Mouse (Mus musculus): Measurements from ENCODE around the gene Dusp1. TPM values are rescaled to one million over a fixed set of nuclear protein-coding genes. Genes with fewer than 3 reads are reported as not detected.
A peak's percentile ranks its signal among the peaks of the same experiment; 100 is the strongest.

The Dusp1 gene
- polyA plus RNA-seq, 1 experiment from 2014 or later, result 35.7 TPM

GRCm38 (mm10) chr17:26537722-26538471, 24.0 kb downstream of the Dusp1 start:
- peaks cover 11% of the 10 kb centered on the region for H3K4me1 ChIP-seq (ENCODE audit: control insufficient read depth, insufficient read depth, low read length)
- no peaks in the 10 kb centered on the region for H3K9me3 ChIP-seq (replicated peaks; ENCODE audit: control insufficient read depth, low read length)
- H3K4me3 ChIP-seq (ENCODE audit: low read length), result no peak overlapping the region
- H3K9ac ChIP-seq (ENCODE audit: low read length), result no peak overlapping the region
- H3K36me3 ChIP-seq (ENCODE audit: control insufficient read depth, insufficient read depth), result no peaks in the 10 kb centered on the region
- ATAC-seq (replicated peaks; ENCODE audit: extremely low read depth, insufficient read depth, low FRiP score), result no peak; the same call in 1 of the 2 replicates
- H3K4me2 ChIP-seq (ENCODE audit: low read depth, low read length), result no peak overlapping the region
- no peaks in the 10 kb centered on the region for H3K27me3 ChIP-seq (ENCODE audit: control insufficient read depth, insufficient read depth, low read length)
- no peak overlapping the region; the same call in 1 of the 2 replicates for H3K27ac ChIP-seq (ENCODE audit: low read length)
- WGBS, result 35% methylated on average over 6 of the region's 6 CpGs

GRCm38 (mm10) chr17:26535251-26536136, 26.4 kb downstream of the Dusp1 start:
- H3K36me3 ChIP-seq (ENCODE audit: control insufficient read depth, insufficient read depth), result no peaks in the 10 kb centered on the region
- no peaks in the 10 kb centered on the region for H3K9me3 ChIP-seq (replicated peaks; ENCODE audit: control insufficient read depth, low read length)
- H3K4me3 ChIP-seq (ENCODE audit: low read length), result no peak overlapping the region
- peaks cover 21% of the 10 kb centered on the region for H3K4me1 ChIP-seq (ENCODE audit: control insufficient read depth, insufficient read depth, low read length)
- H3K27ac ChIP-seq (ENCODE audit: low read length), result peak overlapping the region; percentile 39
- no peak for ATAC-seq (replicated peaks; ENCODE audit: extremely low read depth, insufficient read depth, low FRiP score)
- no peak overlapping the region for H3K4me2 ChIP-seq (ENCODE audit: low read depth, low read length)
- WGBS, result 48% methylated on average over 7 of the region's 7 CpGs
- no peaks in the 10 kb centered on the region for H3K27me3 ChIP-seq (ENCODE audit: control insufficient read depth, insufficient read depth, low read length)
- H3K9ac ChIP-seq (ENCODE audit: low read length), result no peak overlapping the region

- peaks cover 29% of the 10 kb centered on the region for H3K4me1 ChIP-seq (ENCODE audit: control insufficient read depth, insufficient read depth, low read length)
- no peak for ATAC-seq (replicated peaks; ENCODE audit: extremely low read depth, insufficient read depth, low FRiP score)
- H3K27ac ChIP-seq (ENCODE audit: low read length), result no peak overlapping the region
- 86% methylated on average over 5 of the region's 5 CpGs for WGBS
- no peaks in the 10 kb centered on the region for H3K9me3 ChIP-seq (replicated peaks; ENCODE audit: control insufficient read depth, low read length)
- H3K36me3 ChIP-seq (ENCODE audit: control insufficient read depth, insufficient read depth), result no peaks in the 10 kb centered on the region
- no peaks in the 10 kb centered on the region for H3K27me3 ChIP-seq (ENCODE audit: control insufficient read depth, insufficient read depth, low read length)
- H3K4me3 ChIP-seq (ENCODE audit: low read length), result no peak overlapping the region
- no peak overlapping the region for H3K9ac ChIP-seq (ENCODE audit: low read length)
- no peak overlapping the region for H3K4me2 ChIP-seq (ENCODE audit: low read depth, low read length)
Observed at GRCm38 (mm10) chr17:26534695-26535094, 27.2 kb downstream of the Dusp1 start.

- Histone ChIP-seq H3K9me3 (replicated peaks; ENCODE audit: control insufficient read depth, low read length) (no peaks in the 10 kb centered on the region), H3K4me2 (ENCODE audit: low read depth, low read length) (no peak overlapping the region), H3K9ac (ENCODE audit: low read length) (no peak overlapping the region), H3K27ac (ENCODE audit: low read length) (no peak overlapping the region), H3K4me3 (ENCODE audit: low read length) (no peak overlapping the region), H3K4me1 (ENCODE audit: control insufficient read depth, insufficient read depth, low read length) (peaks cover 36% of the 10 kb centered on the region), H3K36me3 (ENCODE audit: control insufficient read depth, insufficient read depth) (no peaks in the 10 kb centered on the region), H3K27me3 (ENCODE audit: control insufficient read depth, insufficient read depth, low read length) (no peaks in the 10 kb centered on the region)
- WGBS, result 69% methylated on average over 5 of the region's 5 CpGs
- no peak for ATAC-seq (replicated peaks; ENCODE audit: extremely low read depth, insufficient read depth, low FRiP score)
Observed at GRCm38 (mm10) chr17:26533871-26534372, 28.0 kb downstream of the Dusp1 start.

GRCm38 (mm10) chr17:26532476-26533045, 29.4 kb downstream of the Dusp1 start:
- WGBS, result 58% methylated on average over 4 of the region's 4 CpGs
- H3K4me2 ChIP-seq (ENCODE audit: low read depth, low read length), result no peak overlapping the region
- no peaks in the 10 kb centered on the region for H3K27me3 ChIP-seq (ENCODE audit: control insufficient read depth, insufficient read depth, low read length)
- H3K9me3 ChIP-seq (replicated peaks; ENCODE audit: control insufficient read depth, low read length), result no peaks in the 10 kb centered on the region
- no peaks in the 10 kb centered on the region for H3K36me3 ChIP-seq (ENCODE audit: control insufficient read depth, insufficient read depth)
- no peak for ATAC-seq (replicated peaks; ENCODE audit: extremely low read depth, insufficient read depth, low FRiP score)
- no peak overlapping the region for H3K4me3 ChIP-seq (ENCODE audit: low read length)
- peaks cover 37% of the 10 kb centered on the region for H3K4me1 ChIP-seq (ENCODE audit: control insufficient read depth, insufficient read depth, low read length)
- H3K9ac ChIP-seq (ENCODE audit: low read length), result no peak overlapping the region
- H3K27ac ChIP-seq (ENCODE audit: low read length), result no peak overlapping the region

- Histone ChIP-seq H3K9ac (ENCODE audit: low read length) (no peak overlapping the region), H3K4me1 (ENCODE audit: control insufficient read depth, insufficient read depth, low read length) (peaks cover 37% of the 10 kb centered on the region), H3K4me3 (ENCODE audit: low read length) (no peak overlapping the region), H3K4me2 (ENCODE audit: low read depth, low read length) (no peak overlapping the region), H3K36me3 (ENCODE audit: control insufficient read depth, insufficient read depth) (no peaks in the 10 kb centered on the region), H3K27me3 (ENCODE audit: control insufficient read depth, insufficient read depth, low read length) (no peaks in the 10 kb centered on the region), H3K27ac (ENCODE audit: low read length) (peak overlapping the region; percentile 47), H3K9me3 (replicated peaks; ENCODE audit: control insufficient read depth, low read length) (no peaks in the 10 kb centered on the region)
- ATAC-seq (replicated peaks; ENCODE audit: extremely low read depth, insufficient read depth, low FRiP score), result no peak
- 82% methylated on average over 7 of the region's 7 CpGs for WGBS
Observed at GRCm38 (mm10) chr17:26531395-26532027, 30.4 kb downstream of the Dusp1 start.

GRCm38 (mm10) chr17:26530590-26531081, 31.3 kb downstream of the Dusp1 start:
- Histone ChIP-seq H3K27me3 (ENCODE audit: control insufficient read depth, insufficient read depth, low read length) (no peaks in the 10 kb centered on the region), H3K36me3 (ENCODE audit: control insufficient read depth, insufficient read depth) (no peaks in the 10 kb centered on the region), H3K4me3 (ENCODE audit: low read length) (no peak overlapping the region), H3K4me2 (ENCODE audit: low read depth, low read length) (no peak overlapping the region), H3K9me3 (replicated peaks; ENCODE audit: control insufficient read depth, low read length) (no peaks in the 10 kb centered on the region), H3K4me1 (ENCODE audit: control insufficient read depth, insufficient read depth, low read length) (peaks cover 35% of the 10 kb centered on the region), H3K27ac (ENCODE audit: low read length) (peak overlapping the region; percentile 47), H3K9ac (ENCODE audit: low read length) (no peak overlapping the region)
- peak; percentile 61 for ATAC-seq (replicated peaks; ENCODE audit: extremely low read depth, insufficient read depth, low FRiP score)
- WGBS, result 27% methylated on average over 3 of the region's 3 CpGs

GRCm38 (mm10) chr17:26529791-26530241, 32.1 kb downstream of the Dusp1 start:
- Histone ChIP-seq H3K4me2 (ENCODE audit: low read depth, low read length) (no peak overlapping the region), H3K9ac (ENCODE audit: low read length) (no peak overlapping the region), H3K27me3 (ENCODE audit: control insufficient read depth, insufficient read depth, low read length) (no peaks in the 10 kb centered on the region), H3K27ac (ENCODE audit: low read length) (peak overlapping the region; percentile 47), H3K9me3 (replicated peaks; ENCODE audit: control insufficient read depth, low read length) (no peaks in the 10 kb centered on the region), H3K4me3 (ENCODE audit: low read length) (no peak overlapping the region), H3K36me3 (ENCODE audit: control insufficient read depth, insufficient read depth) (no peaks in the 10 kb centered on the region), H3K4me1 (ENCODE audit: control insufficient read depth, insufficient read depth, low read length) (peaks cover 27% of the 10 kb centered on the region)
- ATAC-seq (replicated peaks; ENCODE audit: extremely low read depth, insufficient read depth, low FRiP score), result no peak
- WGBS, result 71% methylated on average over 5 of the region's 5 CpGs

Data from heart, embryonic 16.5 days (tissue).